Mouse (Mus musculus) stomach, embryonic 14.5 days (tissue): ENCODE measurements at regions not wholly inside any gene's neighbourhood (a gene's known extent, or its start where the extent isn't known, plus 50 kb on each side); places are given as distances from the start of the nearest gene placed in this dataset.

ENCODE experiments used
- ATAC-seq: fragments of 200-750 bp; cut with Nextera tagmentation; 2 replicates; pipeline ENCODE4 v1.8.0; 2017; ENCODE audit warnings: low read depth, moderate TSS enrichment; ENCODE audit not compliant: insufficient number of reproducible peaks, insufficient read depth, low FRiP score
- H3K27ac ChIP-seq: fragments of 300-500 bp; sonication (generic); 2 replicates; pipeline ENCODE4 v1.5.1; 2014; ENCODE audit warnings: mild to moderate bottlenecking, low read length, moderate library complexity, mixed read lengths
- H3K27me3 ChIP-seq: fragments of 300-500 bp; sonication (generic); 2 replicates; pipeline ENCODE4 v1.6.1; 2014; ENCODE audit warnings: low read length, control low read depth, mixed read lengths; ENCODE audit not compliant: control insufficient read depth, insufficient read depth
- H3K36me3 ChIP-seq: fragments of 300-500 bp; sonication (generic); 2 replicates; pipeline ENCODE4 v1.6.1; 2014; ENCODE audit warnings: mild to moderate bottlenecking, control low read depth, low read length, moderate library complexity, mixed read lengths; ENCODE audit not compliant: control insufficient read depth, insufficient read depth
- H3K4me1 ChIP-seq: fragments of 300-500 bp; sonication (generic); 2 replicates; pipeline ENCODE4 v1.6.1; 2014; ENCODE audit warnings: low read length, control low read depth, mixed read lengths; ENCODE audit not compliant: control insufficient read depth, insufficient read depth
- H3K4me2 ChIP-seq: fragments of 300-500 bp; sonication (generic); replicated peaks from 2 replicates; pipeline ENCODE4 v1.6.1; 2014; ENCODE audit warnings: low read depth, low read length, control low read depth
- H3K4me3 ChIP-seq: fragments of 300-500 bp; sonication (generic); 2 replicates; pipeline ENCODE4 v1.5.1; 2014; ENCODE audit warnings: low read depth, low read length, control low read depth
- H3K9ac ChIP-seq: fragments of 300-500 bp; sonication (generic); replicated peaks from 2 replicates; pipeline ENCODE4 v1.6.1; 2014; ENCODE audit warnings: low read depth, mild to moderate bottlenecking, control low read depth, low read length, moderate library complexity, mixed read lengths
- H3K9me3 ChIP-seq: fragments of 300-500 bp; sonication (generic); 2 replicates; pipeline ENCODE4 v1.6.1; 2016; ENCODE audit warnings: low read depth, low read length, control low read depth; ENCODE audit not compliant: control insufficient read depth
- WGBS: fragments of 180-500 bp; shearing (Covaris S2); extraction: QIAGEN DNeasy Blood & Tissue Kit; methylation state at CpG from one replicate; pipeline ENCODE4 v1.1.7; 2014; 5-methylcytosine and 5-hydroxymethylcytosine counted together

- Histone ChIP-seq H3K4me2 (no peak overlapping the region), H3K9me3 (no peaks in the 10 kb centered on the region), H3K4me3 (no peak overlapping the region), H3K27me3 (no peaks in the 10 kb centered on the region), H3K36me3 (no peaks in the 10 kb centered on the region), H3K27ac (no peak overlapping the region), H3K4me1 (peaks cover 3% of the 10 kb centered on the region; the same call in 1 of the 2 replicates), H3K9ac (no peak overlapping the region)
- no peak for ATAC-seq
- WGBS = 79% methylated on average over 2 of the region's 2 CpGs
Observed at GRCm38 (mm10) chr1:72033941-72034340, 178.2 kb downstream of the Mreg start.

- no peak overlapping the region for H3K27ac ChIP-seq
- peaks cover 3% of the 10 kb centered on the region; the same call in 1 of the 2 replicates for H3K4me1 ChIP-seq
- H3K4me3 ChIP-seq = no peak overlapping the region
- no peak for ATAC-seq
- no peaks in the 10 kb centered on the region for H3K27me3 ChIP-seq
- no peak overlapping the region for H3K4me2 ChIP-seq
- H3K9me3 ChIP-seq = no peaks in the 10 kb centered on the region
- H3K36me3 ChIP-seq = no peaks in the 10 kb centered on the region
- 72% methylated on average over 4 of the region's 4 CpGs for whole genome bisulfite sequencing
- no peak overlapping the region for H3K9ac ChIP-seq
Observed at GRCm38 (mm10) chr1:72032214-72032613, 179.9 kb downstream of the Mreg start.

GRCm38 (mm10) chr1:72030763-72031405, 181.2 kb downstream of the Mreg start:
- Histone ChIP-seq H3K4me1 (peaks cover 3% of the 10 kb centered on the region; the same call in 1 of the 2 replicates), H3K4me2 (no peak overlapping the region), H3K27me3 (no peaks in the 10 kb centered on the region), H3K36me3 (no peaks in the 10 kb centered on the region), H3K9me3 (no peaks in the 10 kb centered on the region), H3K27ac (no peak overlapping the region), H3K9ac (no peak overlapping the region), H3K4me3 (no peak overlapping the region)
- WGBS = 57% methylated on average over 8 of the region's 8 CpGs
- no peak for ATAC-seq

GRCm38 (mm10) chr1:72029625-72030024, 182.5 kb downstream of the Mreg start:
- 48% methylated on average over 6 of the region's 6 CpGs for WGBS
- H3K4me1 ChIP-seq = peaks cover 3% of the 10 kb centered on the region; the same call in 1 of the 2 replicates
- no peak overlapping the region for H3K9ac ChIP-seq
- H3K4me2 ChIP-seq = no peak overlapping the region
- no peaks in the 10 kb centered on the region for H3K9me3 ChIP-seq
- no peaks in the 10 kb centered on the region for H3K36me3 ChIP-seq
- no peak for ATAC-seq
- no peak overlapping the region for H3K27ac ChIP-seq
- no peak overlapping the region for H3K4me3 ChIP-seq
- H3K27me3 ChIP-seq = no peaks in the 10 kb centered on the region

- ATAC-seq = no peak
- no peaks in the 10 kb centered on the region for H3K36me3 ChIP-seq
- no peaks in the 10 kb centered on the region for H3K9me3 ChIP-seq
- H3K4me1 ChIP-seq = peaks cover 3% of the 10 kb centered on the region; the same call in 1 of the 2 replicates
- no peak overlapping the region for H3K27ac ChIP-seq
- H3K27me3 ChIP-seq = no peaks in the 10 kb centered on the region
- no peak overlapping the region for H3K4me3 ChIP-seq
- no peak overlapping the region for H3K4me2 ChIP-seq
- 85% methylated on average over 4 of the region's 4 CpGs for WGBS
- H3K9ac ChIP-seq = no peak overlapping the region
Observed at GRCm38 (mm10) chr1:72026861-72027260, 185.2 kb downstream of the Mreg start.

GRCm38 (mm10) chr1:72022631-72023030, 189.5 kb downstream of the Mreg start:
- no peaks in the 10 kb centered on the region for H3K9me3 ChIP-seq
- H3K4me1 ChIP-seq = no peaks in the 10 kb centered on the region
- H3K4me2 ChIP-seq = no peak overlapping the region
- no peaks in the 10 kb centered on the region for H3K36me3 ChIP-seq
- 72% methylated on average over 3 of the region's 3 CpGs for WGBS
- no peak overlapping the region for H3K27ac ChIP-seq
- ATAC-seq = no peak
- H3K9ac ChIP-seq = no peak overlapping the region
- H3K4me3 ChIP-seq = no peak overlapping the region
- no peaks in the 10 kb centered on the region for H3K27me3 ChIP-seq

GRCm38 (mm10) chr1:72018479-72019222, 193.5 kb downstream of the Mreg start:
- H3K9ac ChIP-seq = no peak overlapping the region
- no peaks in the 10 kb centered on the region for H3K27me3 ChIP-seq
- no peak overlapping the region for H3K27ac ChIP-seq
- no peaks in the 10 kb centered on the region for H3K4me1 ChIP-seq
- no peaks in the 10 kb centered on the region for H3K9me3 ChIP-seq
- no peak overlapping the region for H3K4me2 ChIP-seq
- 78% methylated on average over 4 of the region's 4 CpGs for WGBS
- no peak overlapping the region for H3K4me3 ChIP-seq
- ATAC-seq = no peak
- H3K36me3 ChIP-seq = no peaks in the 10 kb centered on the region

GRCm38 (mm10) chr1:72017814-72018478, 194.2 kb downstream of the Mreg start:
- no peak overlapping the region for H3K4me2 ChIP-seq
- H3K4me1 ChIP-seq = no peaks in the 10 kb centered on the region
- ATAC-seq = no peak
- no peak overlapping the region for H3K9ac ChIP-seq
- no peak overlapping the region for H3K27ac ChIP-seq
- H3K36me3 ChIP-seq = no peaks in the 10 kb centered on the region
- H3K4me3 ChIP-seq = no peak overlapping the region
- no peaks in the 10 kb centered on the region for H3K27me3 ChIP-seq
- no peaks in the 10 kb centered on the region for H3K9me3 ChIP-seq
- 63% methylated on average over 1 of the region's 1 CpGs for WGBS
